Mouse (Mus musculus): ENCODE measurements around the gene Rack1. TPM values are rescaled to one million over a fixed set of nuclear protein-coding genes. Genes with fewer than 3 reads are reported as not detected.

Gene Rack1
- polyA plus RNA-seq, 1 experiment from 2014 or later: 434 TPM

DNA sequence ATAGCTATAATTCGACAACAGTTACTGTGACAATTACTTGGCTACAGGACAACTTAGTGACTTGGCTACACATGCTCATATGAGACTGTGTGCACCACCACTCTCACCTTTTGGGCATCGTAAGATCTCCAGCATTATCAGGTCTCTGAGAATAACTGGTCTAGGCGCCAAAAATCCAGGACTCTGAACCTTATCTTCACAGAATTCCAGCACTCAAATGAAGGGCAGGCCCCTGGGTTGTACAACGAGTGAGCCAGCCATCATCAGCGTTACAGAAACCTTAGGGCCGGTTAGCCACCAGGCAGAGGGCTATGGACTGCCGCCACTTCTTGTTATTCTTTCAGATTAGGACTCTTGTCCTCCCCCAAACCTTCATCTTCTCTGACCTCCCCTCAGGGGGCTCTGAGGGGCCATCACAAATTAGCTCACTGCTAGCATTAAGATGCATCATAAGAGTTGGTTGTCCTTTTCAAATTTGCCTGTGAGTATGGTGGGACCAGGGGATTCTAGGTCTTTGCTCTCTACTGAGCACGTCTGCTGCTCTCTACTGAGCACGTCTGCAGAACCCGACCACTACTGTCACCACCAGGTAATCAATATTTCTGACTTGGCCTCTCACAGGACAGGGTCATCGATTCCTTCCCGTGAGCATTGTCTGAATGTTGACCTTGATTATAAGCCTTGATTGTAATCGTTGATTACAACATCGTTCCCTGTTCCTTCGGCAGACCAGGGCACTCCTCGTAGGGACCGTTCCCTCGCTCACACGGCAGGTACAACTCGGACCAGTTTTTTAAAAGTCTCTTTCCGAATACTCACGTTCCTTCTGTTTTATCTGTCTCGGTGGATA is 52.7 kb downstream of the Rack1 start:
- Histone ChIP-seq H3K4me1 (ENCODE audit: insufficient read depth, low read depth, low read length) (peaks cover 5% of the 10 kb centered on the region; the same call in 1 of the 2 replicates), H3K36me3 (ENCODE audit: insufficient read depth, low read length) (no peaks in the 10 kb centered on the region), H3K27me3 (replicated peaks; ENCODE audit: insufficient read depth, low read length) (no peaks in the 10 kb centered on the region), H3K9me3 (ENCODE audit: low read length) (no peaks in the 10 kb centered on the region), H3K27ac (ENCODE audit: low read length) (no peak overlapping the region), H3K9ac (replicated peaks; ENCODE audit: low read depth) (peak overlapping the region; percentile 24; the same call in 1 of the 2 replicates), H3K4me3 (ENCODE audit: low read depth, low read length) (peak overlapping the region; percentile 48), H3K4me2 (replicated peaks; ENCODE audit: low read depth, low read length) (peak overlapping the region; percentile 59)
- 10% methylated on average over 23 of the region's 23 CpGs for WGBS
- no peak for TF ChIP-seq CTCF (IDR thresholded peaks at IDR 0.05)
- TF ChIP-seq EP300 (IDR thresholded peaks at IDR 0.05): no peak
- ATAC-seq (no peak), DNase-seq (ENCODE audit: low spot score) (no peak)

DNA sequence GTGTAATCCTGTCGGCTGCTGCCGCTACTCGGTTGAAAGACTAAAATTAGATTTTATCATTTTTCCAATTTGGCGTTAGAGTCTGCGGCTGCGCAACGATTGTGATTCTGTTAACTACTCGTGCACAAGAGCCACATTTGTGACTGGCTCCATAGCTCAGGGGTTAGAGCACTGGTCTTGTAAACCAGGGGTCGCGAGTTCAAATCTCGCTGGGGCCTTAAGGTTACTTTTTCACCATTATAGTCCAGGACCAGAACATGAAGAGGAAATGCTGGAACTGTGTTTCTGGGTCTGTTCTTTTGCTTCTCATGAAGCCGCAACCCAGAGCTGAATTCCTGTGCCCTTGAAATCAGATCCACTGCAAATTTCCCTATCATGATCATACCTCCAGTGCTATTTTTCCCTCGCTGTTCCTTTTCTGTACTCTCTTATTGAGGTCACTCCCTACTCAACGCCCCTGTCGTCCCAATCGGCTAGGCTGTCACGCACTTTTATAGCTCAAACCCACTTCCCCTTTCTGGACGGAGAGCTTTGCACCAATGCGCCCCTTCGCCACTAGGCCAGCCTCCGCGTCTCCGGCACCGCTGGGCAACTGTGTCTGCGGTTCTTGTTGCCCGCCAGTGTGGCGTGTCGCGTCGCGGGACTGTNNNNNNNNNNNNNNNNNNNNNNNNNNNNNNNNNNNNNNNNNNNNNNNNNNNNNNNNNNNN is 53.5 kb downstream of the Rack1 start:
- no peaks in the 10 kb centered on the region for H3K9me3 ChIP-seq (ENCODE audit: low read length)
- under 1% methylated on average over 31 of the region's 31 CpGs for WGBS
- peaks cover 5% of the 10 kb centered on the region; the same call in 1 of the 2 replicates for H3K4me1 ChIP-seq (ENCODE audit: insufficient read depth, low read depth, low read length)
- H3K27me3 ChIP-seq (replicated peaks; ENCODE audit: insufficient read depth, low read length): no peaks in the 10 kb centered on the region
- ATAC-seq: peak; percentile 33
- H3K4me2 ChIP-seq (replicated peaks; ENCODE audit: low read depth, low read length): peak overlapping the region; percentile 59
- peak; percentile 49 for TF ChIP-seq CTCF (IDR thresholded peaks at IDR 0.05)
- no peak for TF ChIP-seq EP300 (IDR thresholded peaks at IDR 0.05)
- no peaks in the 10 kb centered on the region for H3K36me3 ChIP-seq (ENCODE audit: insufficient read depth, low read length)
- H3K4me3 ChIP-seq (ENCODE audit: low read depth, low read length): peak overlapping the region; percentile 48
- no peak overlapping the region; the same call in 1 of the 2 replicates for H3K9ac ChIP-seq (replicated peaks; ENCODE audit: low read depth)
- peak; percentile 78 for DNase-seq (ENCODE audit: low spot score)
- H3K27ac ChIP-seq (ENCODE audit: low read length): no peak overlapping the region

Other genes starting within 250 kb of the Rack1 start
- gene Trim41, start 17.0 kb downstream of the Rack1 start, polyA plus RNA-seq (2015; fragmentation: Nextera tagmentation; extraction: Ambion mirVana): 4.3 and 5.1 TPM in 2 replicates
- 1.2 and 1.6 TPM in 2 replicates for gene Trim7, start 25.8 kb downstream of the Rack1 start, polyA plus RNA-seq (2015; fragmentation: Nextera tagmentation; extraction: Ambion mirVana)
- gene Gm12184, start 26.3 kb downstream of the Rack1 start, polyA plus RNA-seq (2015; fragmentation: Nextera tagmentation; extraction: Ambion mirVana): 4.4 and 5.5 TPM in 2 replicates
- gene Irgm1, start 71.4 kb downstream of the Rack1 start, polyA plus RNA-seq (2015; fragmentation: Nextera tagmentation; extraction: Ambion mirVana): 20.2 and 26.4 TPM in 2 replicates
- gene Gm5431, start 101.9 kb downstream of the Rack1 start, polyA plus RNA-seq (2015; fragmentation: Nextera tagmentation; extraction: Ambion mirVana): 0.37 and 0.57 TPM in 2 replicates
- 5.0 and 7.2 TPM in 2 replicates for gene Psme2b, start 145.9 kb downstream of the Rack1 start, polyA plus RNA-seq (2015; fragmentation: Nextera tagmentation; extraction: Ambion mirVana)
- gene Olfr56, start 178.6 kb downstream of the Rack1 start, polyA plus RNA-seq (2015; fragmentation: Nextera tagmentation; extraction: Ambion mirVana): 0.08 and 0.15 TPM in 2 replicates
- gene 9930111J21Rik1, start 179.1 kb downstream of the Rack1 start, polyA plus RNA-seq (2015; fragmentation: Nextera tagmentation; extraction: Ambion mirVana): 1.6 and 3.1 TPM in 2 replicates
- gene Gm12185, start 191.9 kb downstream of the Rack1 start, polyA plus RNA-seq (2015; fragmentation: Nextera tagmentation; extraction: Ambion mirVana): 0.17 and 0.20 TPM in 2 replicates
- 3.2 and 9.1 TPM in 2 replicates for gene Tgtp1, start 193.8 kb downstream of the Rack1 start, polyA plus RNA-seq (2015; fragmentation: Nextera tagmentation; extraction: Ambion mirVana)

All from lung, postnatal 0 days (tissue).